Mouse (Mus musculus): Measurements from ENCODE around the gene Sec61a1.

Sec61a1 gene

GRCm38 (mm10) chr6:88517701-88518403 lies 853 bp downstream of the Sec61a1 start:
- DNase-seq (ENCODE audit: extremely low read depth, insufficient read length, low spot score) = no peak

GRCm38 (mm10) chr6:88516667-88517066 lies 2.0 kb downstream of the Sec61a1 start:
- no peak for DNase-seq (ENCODE audit: extremely low read depth, insufficient read length, low spot score)

- no peak for DNase-seq (ENCODE audit: extremely low read depth, insufficient read length, low spot score)
Observed at GRCm38 (mm10) chr6:88515971-88516370, 2.7 kb downstream of the Sec61a1 start.

GRCm38 (mm10) chr6:88514546-88514945 lies 4.2 kb downstream of the Sec61a1 start:
- DNase-seq (ENCODE audit: extremely low read depth, insufficient read length, low spot score) = no peak

GRCm38 (mm10) chr6:88513984-88514383 lies 4.7 kb downstream of the Sec61a1 start:
- no peak for DNase-seq (ENCODE audit: extremely low read depth, insufficient read length, low spot score)

GRCm38 (mm10) chr6:88503044-88503443 lies 15.7 kb downstream of the Sec61a1 start:
- DNase-seq (ENCODE audit: extremely low read depth, insufficient read length, low spot score) = no peak

- no peak for DNase-seq (ENCODE audit: extremely low read depth, insufficient read length, low spot score)
Observed at GRCm38 (mm10) chr6:88502030-88502970, 16.4 kb downstream of the Sec61a1 start.

GRCm38 (mm10) chr6:88500405-88500767 lies 18.3 kb downstream of the Sec61a1 start:
- DNase-seq (ENCODE audit: extremely low read depth, insufficient read length, low spot score) = no peak

GRCm38 (mm10) chr6:88499481-88500404 lies 19.0 kb downstream of the Sec61a1 start:
- DNase-seq (ENCODE audit: extremely low read depth, insufficient read length, low spot score) = no peak

GRCm38 (mm10) chr6:88493712-88494111 lies 25.0 kb downstream of the Sec61a1 start:
- no peak for DNase-seq (ENCODE audit: extremely low read depth, insufficient read length, low spot score)

GRCm38 (mm10) chr6:88490629-88491354 lies 27.9 kb downstream of the Sec61a1 start:
- DNase-seq (ENCODE audit: extremely low read depth, insufficient read length, low spot score) = no peak

GRCm38 (mm10) chr6:88489834-88490233 lies 28.9 kb downstream of the Sec61a1 start:
- DNase-seq (ENCODE audit: extremely low read depth, insufficient read length, low spot score) = no peak

GRCm38 (mm10) chr6:88489026-88489425 lies 29.7 kb downstream of the Sec61a1 start:
- DNase-seq (ENCODE audit: extremely low read depth, insufficient read length, low spot score) = no peak

- no peak for DNase-seq (ENCODE audit: extremely low read depth, insufficient read length, low spot score)
Observed at GRCm38 (mm10) chr6:88486893-88487292, 31.8 kb downstream of the Sec61a1 start.

GRCm38 (mm10) chr6:88485378-88485777 lies 33.3 kb downstream of the Sec61a1 start:
- DNase-seq (ENCODE audit: extremely low read depth, insufficient read length, low spot score) = no peak

GRCm38 (mm10) chr6:88483913-88484312 lies 34.8 kb downstream of the Sec61a1 start:
- DNase-seq (ENCODE audit: extremely low read depth, insufficient read length, low spot score) = no peak

- no peak for DNase-seq (ENCODE audit: extremely low read depth, insufficient read length, low spot score)
Observed at GRCm38 (mm10) chr6:88483111-88483510, 35.6 kb downstream of the Sec61a1 start.

- no peak for DNase-seq (ENCODE audit: extremely low read depth, insufficient read length, low spot score)
Observed at GRCm38 (mm10) chr6:88480421-88480820, 38.3 kb downstream of the Sec61a1 start.

GRCm38 (mm10) chr6:88469878-88470277 lies 48.8 kb downstream of the Sec61a1 start:
- DNase-seq (ENCODE audit: extremely low read depth, insufficient read length, low spot score) = no peak
